Mouse (Mus musculus): ENCODE results near the gene Clcf1.
A peak's percentile ranks its signal among the peaks of the same experiment; 100 is the strongest.

Clcf1 gene

DNA sequence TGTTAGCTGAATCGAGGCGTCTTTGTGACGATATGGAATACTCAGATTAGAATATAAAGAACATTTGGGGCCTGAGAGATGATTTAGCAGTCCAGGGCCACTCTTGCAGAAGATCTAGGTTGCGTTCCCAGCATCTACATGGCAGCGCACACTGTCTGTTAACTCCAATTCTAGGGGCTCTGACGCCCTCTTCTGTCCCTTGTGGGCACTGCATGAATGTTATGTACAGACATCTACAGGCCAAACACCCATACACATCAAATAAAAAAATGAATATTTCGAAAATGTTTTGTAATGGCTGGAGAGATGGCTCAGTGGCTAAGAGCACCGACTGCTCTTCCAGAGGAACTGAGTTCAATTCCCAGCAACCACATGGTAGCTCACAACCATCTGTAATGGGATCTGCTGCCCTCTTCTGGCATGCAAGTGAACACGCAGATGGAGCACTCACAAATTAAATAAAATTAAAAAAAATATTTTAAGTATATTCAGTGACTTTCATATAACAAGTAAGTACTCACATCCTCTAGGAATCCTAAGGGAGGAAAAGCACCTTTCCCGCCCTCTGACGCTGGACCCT lies 41.6 kb downstream of the Clcf1 start:
- DNase-seq (ENCODE audit: low spot score), result no peak

DNA sequence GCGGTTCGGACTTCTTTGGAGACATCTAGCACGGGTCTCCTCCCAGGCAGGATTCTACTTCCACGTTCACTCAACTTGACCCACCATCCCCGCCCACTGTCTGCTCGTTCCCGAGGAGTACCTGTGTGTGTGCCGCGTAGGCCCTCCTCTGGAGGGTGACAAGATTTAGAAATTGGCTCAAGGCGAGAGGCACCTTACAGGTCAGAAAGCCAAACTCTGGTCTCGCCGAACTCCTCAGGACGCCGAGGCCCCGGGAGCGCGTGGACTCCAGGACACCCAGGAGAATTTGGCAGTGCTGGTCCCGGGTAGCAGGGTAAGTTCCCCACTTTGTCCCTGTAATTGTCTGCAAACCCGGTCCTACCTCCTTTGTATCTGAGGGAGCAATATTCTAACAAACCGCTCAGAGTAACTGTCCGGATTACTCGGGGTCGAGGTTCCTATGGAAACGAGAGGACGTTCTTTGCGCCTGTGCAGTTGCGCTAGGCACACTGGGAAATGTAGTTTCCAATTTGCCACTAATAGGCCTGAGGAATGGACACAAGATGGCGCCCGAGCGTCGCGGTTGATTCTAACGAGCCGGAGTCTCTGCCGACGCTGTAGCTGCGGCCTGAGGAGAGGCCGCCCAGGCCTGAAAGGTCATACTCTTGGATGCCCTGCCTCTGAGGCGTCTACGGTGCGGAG lies 43.3 kb downstream of the Clcf1 start:
- DNase-seq (ENCODE audit: low spot score), result peak; percentile 83

DNA sequence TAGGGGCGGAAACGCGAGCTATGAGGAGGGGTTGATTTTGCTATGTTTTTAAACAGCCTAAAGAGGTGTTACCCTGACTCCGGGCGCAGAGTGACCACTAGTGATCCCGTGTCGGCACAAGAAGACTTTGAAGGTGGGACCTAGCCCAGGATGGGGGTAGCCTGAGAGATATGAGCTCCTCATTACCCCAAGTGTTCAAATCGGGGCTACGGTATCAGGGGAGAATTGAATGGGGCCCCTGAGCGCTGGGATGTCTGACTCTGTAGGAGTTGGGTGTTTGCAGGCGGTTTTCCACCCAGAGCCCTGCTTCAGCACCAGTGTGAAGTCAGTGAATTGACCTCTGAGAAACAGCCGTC lies 43.8 kb downstream of the Clcf1 start:
- DNase-seq (ENCODE audit: low spot score), result no peak

DNA sequence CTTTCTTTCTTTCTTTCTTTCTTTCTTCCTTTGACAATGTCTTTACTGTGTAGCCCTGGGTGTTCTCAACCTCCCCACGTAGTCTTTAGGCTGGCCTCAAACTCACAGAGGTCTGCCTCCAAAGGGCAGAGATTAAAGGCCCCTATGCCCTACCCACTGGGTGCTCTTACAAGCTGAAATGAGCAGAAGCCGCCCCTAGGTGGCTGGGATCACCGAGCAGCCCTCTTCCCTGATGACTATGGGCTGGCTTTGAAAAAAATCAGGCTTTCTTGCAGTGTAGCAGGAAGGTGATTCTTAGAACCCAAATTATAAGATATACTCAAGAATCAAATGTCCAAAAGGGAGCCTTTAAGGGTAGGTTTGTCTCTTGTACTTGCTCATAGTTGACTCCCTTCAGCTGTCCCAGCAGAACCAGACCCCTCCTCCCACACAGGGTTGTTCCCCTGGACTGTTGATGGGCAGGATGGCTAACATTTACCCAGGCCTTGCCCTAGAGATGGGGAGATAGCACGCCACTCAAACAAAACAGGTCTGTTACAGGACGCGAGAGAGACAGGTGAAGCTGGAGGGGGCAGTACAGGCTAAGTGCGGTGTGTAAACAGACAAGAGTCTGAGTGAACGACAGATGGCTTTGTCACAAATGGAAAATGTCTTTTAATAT lies 47.1 kb downstream of the Clcf1 start:
- DNase-seq (ENCODE audit: low spot score), result no peak

DNA sequence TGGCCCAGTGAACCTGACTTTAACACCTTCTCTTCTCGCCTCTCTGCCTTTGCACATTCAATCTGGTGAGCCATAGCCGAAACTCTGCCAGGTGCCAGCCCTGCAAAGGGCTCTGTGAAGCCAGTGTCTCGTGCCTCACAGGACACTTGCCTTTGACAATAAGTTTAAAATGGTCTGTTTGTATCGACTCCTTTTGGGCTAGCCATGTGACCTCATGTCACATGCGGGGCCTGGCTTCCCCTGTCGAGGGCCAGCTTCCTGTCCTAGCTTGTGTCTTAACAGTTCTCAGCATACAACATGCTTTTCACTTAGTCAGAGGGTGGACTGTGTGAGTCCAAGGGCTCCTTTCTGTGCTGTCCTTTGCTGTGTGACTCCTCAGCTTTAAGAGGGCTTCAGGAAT lies 48.7 kb downstream of the Clcf1 start:
- no peak for DNase-seq (ENCODE audit: low spot score)

DNA sequence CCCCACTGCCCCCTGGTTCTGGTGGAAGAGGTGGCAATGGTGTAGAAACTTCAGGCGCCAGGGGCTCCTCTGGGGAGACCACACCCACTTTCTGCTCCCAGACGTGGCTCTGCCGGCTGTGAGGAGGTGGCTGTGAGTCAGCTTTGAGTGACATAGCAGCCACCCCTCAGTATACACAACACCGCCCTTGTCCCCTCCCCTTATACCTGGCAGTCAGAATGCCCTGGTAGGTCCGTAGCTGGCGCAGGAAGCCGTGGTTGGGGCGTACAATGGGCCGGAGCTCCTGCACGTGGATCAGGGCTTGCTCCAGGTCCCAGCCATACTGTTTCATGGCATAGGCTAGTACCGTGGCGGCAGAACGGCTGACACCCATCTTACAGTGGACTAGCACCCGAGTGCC lies 49.7 kb downstream of the Clcf1 start:
- DNase-seq (ENCODE audit: low spot score), result no peak

DNA sequence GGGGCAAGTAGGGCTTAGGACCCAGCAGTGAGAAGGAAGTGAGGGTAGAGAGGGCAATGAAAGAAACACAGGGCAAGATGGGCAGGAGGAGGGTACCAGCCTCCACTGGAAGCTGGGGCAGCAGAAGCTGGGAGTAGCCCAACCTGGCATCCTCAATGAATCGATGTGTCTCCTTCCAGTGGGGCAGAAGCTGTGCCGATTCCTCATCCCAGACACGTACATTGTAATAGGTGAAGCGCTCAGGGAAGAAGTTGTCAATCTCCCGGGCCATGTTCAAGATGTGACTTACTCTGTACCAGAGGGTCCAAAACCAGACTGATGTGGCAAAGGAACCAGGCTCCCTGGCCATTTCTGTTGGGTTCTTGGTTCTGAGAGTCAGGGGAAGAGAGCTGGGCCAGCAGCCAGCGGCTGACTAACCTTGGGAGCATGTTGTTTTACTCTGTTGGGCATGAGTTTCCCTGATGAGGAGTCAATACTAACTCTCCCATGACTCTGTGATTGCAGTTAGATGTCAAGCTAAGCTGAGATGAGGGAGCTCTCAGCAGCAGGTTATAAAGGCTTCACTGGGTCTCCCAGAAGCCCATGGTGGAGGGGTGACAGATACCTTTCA lies 50.2 kb downstream of the Clcf1 start:
- no peak for DNase-seq (ENCODE audit: low spot score)

DNA sequence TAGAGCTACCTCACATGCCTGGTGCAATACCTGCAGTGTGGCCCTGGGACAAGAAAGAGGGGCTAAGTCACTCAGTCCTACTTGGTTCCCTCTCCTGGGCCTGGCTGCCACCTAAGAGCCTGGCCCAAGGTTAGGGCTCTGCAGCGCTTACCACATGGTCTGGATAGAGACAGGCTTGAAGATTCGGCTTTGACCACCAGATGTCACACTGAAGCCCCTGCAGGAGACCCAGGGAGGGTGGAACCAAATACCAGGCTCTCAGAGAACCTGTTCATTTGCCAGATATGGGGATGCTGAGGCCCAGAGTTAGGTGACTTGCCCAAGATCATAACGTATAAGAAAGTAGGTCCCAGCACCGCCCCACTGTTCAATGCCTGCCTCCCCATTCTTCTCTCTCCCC lies 51.9 kb downstream of the Clcf1 start:
- DNase-seq (ENCODE audit: low spot score), result no peak

DNA sequence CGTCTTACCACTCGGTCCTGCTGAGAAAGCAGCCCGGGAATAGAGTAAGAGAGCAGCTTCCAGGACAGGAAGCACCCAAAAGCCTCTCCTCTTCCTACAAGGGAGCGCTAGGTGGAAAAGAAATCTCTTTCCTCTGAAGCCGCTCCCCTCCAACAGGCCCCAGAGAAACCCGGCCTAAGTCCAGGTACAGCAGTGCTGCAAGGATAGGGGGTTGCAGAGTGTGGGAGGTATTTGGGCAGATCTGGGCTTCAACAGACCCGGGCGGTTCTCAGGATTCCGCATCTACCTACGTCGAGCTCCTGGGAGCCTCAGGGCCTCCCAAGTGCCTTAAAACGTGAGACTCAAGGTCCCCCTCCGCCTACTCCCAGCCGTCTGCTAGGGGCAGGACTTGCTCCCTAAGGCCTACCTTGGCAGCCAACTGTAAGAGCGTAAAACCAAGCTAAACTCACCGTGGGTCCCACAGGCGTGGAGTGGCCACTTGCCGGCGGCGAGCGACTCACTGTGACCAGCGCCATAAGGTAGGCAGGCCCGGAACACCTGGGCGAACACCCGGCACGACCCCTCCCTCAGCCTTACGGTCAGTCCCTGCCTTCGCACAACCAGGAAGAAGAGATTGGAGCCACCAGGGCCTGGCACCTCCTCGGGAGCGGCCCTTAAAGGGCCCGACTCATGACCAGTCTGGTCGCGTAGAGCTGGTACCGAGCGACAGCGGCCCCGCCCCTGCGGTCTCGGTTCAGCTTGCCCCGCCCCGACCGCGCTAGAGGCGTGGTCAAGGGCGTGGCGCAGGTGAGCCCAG lies 54.7 kb downstream of the Clcf1 start, which contains the start of gene Ssh3:
Ssh3 (minus strand) TSS at position 615 of the 796 bp plus-strand sequence.
- peak; percentile 78 for DNase-seq (ENCODE audit: low spot score)

DNA sequence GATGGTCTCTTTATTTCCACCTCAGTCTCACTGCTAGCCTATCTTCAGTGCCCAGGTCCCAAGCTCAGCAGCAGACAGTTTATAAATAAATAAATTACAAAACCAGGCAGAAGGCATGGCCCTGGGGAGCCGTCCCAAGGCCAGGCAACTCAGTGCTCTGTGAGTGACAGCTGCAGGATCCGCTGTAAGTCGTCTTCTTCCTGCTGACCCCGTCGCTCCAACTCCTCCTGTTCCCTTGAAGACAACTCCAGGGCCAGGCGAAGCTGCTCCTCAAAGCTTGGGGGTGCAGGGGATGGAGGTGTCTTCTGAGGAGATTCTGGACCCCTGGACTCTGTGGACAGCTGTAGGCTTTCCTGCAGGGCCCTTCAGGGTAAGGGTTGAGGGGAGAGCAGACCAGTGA lies 56.1 kb downstream of the Clcf1 start:
- DNase-seq (ENCODE audit: low spot score), result no peak

DNA sequence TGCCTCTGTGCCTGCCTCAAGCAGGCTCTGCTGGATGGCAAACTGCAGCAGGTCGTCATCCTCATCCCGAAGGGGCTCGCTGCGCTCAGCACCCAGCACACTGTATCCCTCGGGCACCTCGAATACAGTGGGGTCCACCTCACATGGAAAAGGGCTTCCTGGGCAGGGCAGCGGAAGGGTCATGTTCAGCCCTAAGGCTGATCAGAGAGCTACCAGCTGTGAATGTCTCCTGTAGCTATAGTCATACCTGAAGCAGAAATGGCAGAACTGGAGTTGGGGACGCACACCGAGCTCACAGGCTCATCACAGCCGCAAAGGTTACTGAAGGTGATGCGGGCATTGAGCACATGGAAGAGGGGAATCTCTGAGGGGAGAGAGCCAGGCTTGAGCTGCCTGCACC lies 56.9 kb downstream of the Clcf1 start:
- DNase-seq (ENCODE audit: low spot score), result no peak

Data from ovary, adult 18-20 months (tissue).